Mouse (Mus musculus) C2C12 (cell line): Measurements from ENCODE around the gene Dpf1. TPM values are rescaled to one million over a fixed set of nuclear protein-coding genes. Genes with fewer than 3 reads are reported as not detected.

Experiments used
- H3K27me3 ChIP-seq: one replicate; pipeline ENCODE4 v1.6.1; 2011; ENCODE audit not compliant: control insufficient read depth, insufficient read depth, insufficient read length
- H3K36me3 ChIP-seq: one replicate; pipeline ENCODE4 v1.6.1; 2011; ENCODE audit not compliant: control insufficient read depth, insufficient read depth
- H3K4me3 ChIP-seq: one replicate; pipeline ENCODE4 v1.5.1; 2011; ENCODE audit warnings: mild to moderate bottlenecking, control low read depth; ENCODE audit not compliant: poor library complexity, insufficient read depth, severe bottlenecking
- H3K79me2 ChIP-seq: one replicate; pipeline ENCODE4 v1.6.1; 2011; ENCODE audit not compliant: control insufficient read depth, insufficient read depth
- H3K79me3 ChIP-seq: one replicate; pipeline ENCODE4 v1.6.1; 2011; ENCODE audit warnings: low read depth, control low read depth
- H3ac ChIP-seq: one replicate; pipeline ENCODE3; 2011; ENCODE audit warnings: low read depth; ENCODE audit not compliant: control insufficient read depth, insufficient read length
- CEBPB ChIP-seq: IDR thresholded peaks from one replicate; pipeline ENCODE4 v1.6.1; 2011; ENCODE audit warnings: low read depth, mild to moderate bottlenecking, control low read depth, moderate library complexity
- CTCF ChIP-seq: IDR thresholded peaks from one replicate; pipeline ENCODE4 v1.5.1; 2011; ENCODE audit not compliant: control insufficient read depth, insufficient read depth, insufficient read length
- FOSL1 ChIP-seq: IDR thresholded peaks from one replicate; pipeline ENCODE4 v1.8.0; 2011; ENCODE audit warnings: mild to moderate bottlenecking, low read length; ENCODE audit not compliant: poor library complexity, insufficient read depth, severe bottlenecking
- MAX ChIP-seq: IDR thresholded peaks from one replicate; pipeline ENCODE4 v1.6.1; 2011; ENCODE audit warnings: mild to moderate bottlenecking, control low read depth
- MYOD1 ChIP-seq: IDR thresholded peaks from one replicate; pipeline ENCODE4 v1.6.1; 2011; ENCODE audit warnings: low read depth; ENCODE audit not compliant: control insufficient read depth, insufficient read length
- MYOG ChIP-seq: IDR thresholded peaks from one replicate; pipeline ENCODE4 v1.6.1; 2011; ENCODE audit not compliant: control insufficient read depth, insufficient read length; ENCODE audit errors: extremely low read depth
- USF1 ChIP-seq: IDR thresholded peaks from one replicate; pipeline ENCODE4 v1.6.1; 2011; ENCODE audit warnings: low read depth, mild to moderate bottlenecking, control low read depth, moderate library complexity
- polyA plus RNA-seq: library from polyadenylated mRNA; unstranded; fragments of >200 nt; fragmentation: generic; extraction: Trizol; gene quantifications from one replicate; pipeline ENCODE4 v1.2.1, GENCODE M21; 2012; ENCODE audit warnings: missing spikeins

The Dpf1 gene
- polyA plus RNA-seq, 1 experiment: 14.3 TPM

- TF ChIP-seq USF1: no peak
- TF ChIP-seq MAX: no peak
- no peak for TF ChIP-seq CTCF
- no peak for TF ChIP-seq MYOG
- TF ChIP-seq CEBPB: no peak
- TF ChIP-seq MYOD1: no peak
- TF ChIP-seq FOSL1: no peak
- no peaks in the 10 kb centered on the region for H3K79me3 ChIP-seq
- peaks cover 12% of the 10 kb centered on the region for H3K27me3 ChIP-seq
- H3K79me2 ChIP-seq: no peaks in the 10 kb centered on the region
- no peak overlapping the region for H3ac ChIP-seq
- no peaks in the 10 kb centered on the region for H3K36me3 ChIP-seq
- H3K4me3 ChIP-seq: no peak overlapping the region
Measured at GRCm38 (mm10) chr7:29279261-29279660, 24.5 kb upstream of the Dpf1 start.

GRCm38 (mm10) chr7:29279924-29280323, 23.8 kb upstream of the Dpf1 start:
- Histone ChIP-seq H3ac (no peak overlapping the region), H3K79me3 (no peaks in the 10 kb centered on the region), H3K36me3 (no peaks in the 10 kb centered on the region), H3K79me2 (no peaks in the 10 kb centered on the region), H3K27me3 (peaks cover 12% of the 10 kb centered on the region), H3K4me3 (no peak overlapping the region)
- TF ChIP-seq CEBPB (no peak), CTCF (no peak), FOSL1 (no peak), MAX (no peak), MYOG (no peak), MYOD1 (no peak), USF1 (no peak)

- no peaks in the 10 kb centered on the region for H3K79me3 ChIP-seq
- H3ac ChIP-seq: no peak overlapping the region
- H3K36me3 ChIP-seq: no peaks in the 10 kb centered on the region
- peaks cover 12% of the 10 kb centered on the region for H3K27me3 ChIP-seq
- no peaks in the 10 kb centered on the region for H3K79me2 ChIP-seq
- no peak overlapping the region for H3K4me3 ChIP-seq
- TF ChIP-seq MYOD1 (no peak), CEBPB (no peak), USF1 (no peak), CTCF (no peak), MYOG (no peak), MAX (no peak), FOSL1 (no peak)
Measured at GRCm38 (mm10) chr7:29280801-29281200, 22.9 kb upstream of the Dpf1 start.

- H3K36me3 ChIP-seq: no peaks in the 10 kb centered on the region
- H3ac ChIP-seq: no peak within 1 kb of the TSS
- H3K79me2 ChIP-seq: no peaks in the 10 kb centered on the region
- H3K4me3 ChIP-seq: no peak within 1 kb of the TSS
- no peak for TF ChIP-seq FOSL1
- no peak for TF ChIP-seq USF1
- no peak for TF ChIP-seq MAX
- no peak for TF ChIP-seq CTCF
- no peak for TF ChIP-seq MYOG
- TF ChIP-seq MYOD1: no peak
- H3K79me3 ChIP-seq: no peaks in the 10 kb centered on the region
- H3K27me3 ChIP-seq: peaks cover 12% of the 10 kb centered on the region
Measured at GRCm38 (mm10) chr7:29281201-29282073, 22.3 kb upstream of the Dpf1 start, which contains the start of gene Spint2. TSS of gene Spint2 (minus strand) at chr7:29281912.

- Histone ChIP-seq H3ac (no peak overlapping the region), H3K79me3 (no peaks in the 10 kb centered on the region), H3K79me2 (no peaks in the 10 kb centered on the region), H3K4me3 (no peak overlapping the region), H3K36me3 (no peaks in the 10 kb centered on the region), H3K27me3 (peaks cover 12% of the 10 kb centered on the region)
- TF ChIP-seq FOSL1 (no peak), CEBPB (no peak), CTCF (no peak), MAX (no peak), MYOD1 (no peak), MYOG (no peak), USF1 (no peak)
Measured at GRCm38 (mm10) chr7:29282074-29282554, 21.6 kb upstream of the Dpf1 start.

- Histone ChIP-seq H3K4me3 (no peak overlapping the region), H3K79me2 (no peaks in the 10 kb centered on the region), H3K27me3 (peaks cover 12% of the 10 kb centered on the region), H3ac (no peak overlapping the region), H3K36me3 (no peaks in the 10 kb centered on the region), H3K79me3 (no peaks in the 10 kb centered on the region)
- no peak for TF ChIP-seq CEBPB
- no peak for TF ChIP-seq MAX
- no peak for TF ChIP-seq MYOD1
Measured at GRCm38 (mm10) chr7:29283876-29284275, 19.9 kb upstream of the Dpf1 start.
